Mouse (Mus musculus) frontal cortex, postnatal 36 days (tissue): ENCODE data around the gene Ankrd9.

Experiments used
- DNase-seq, 2 experiments: peaks; one replicate each; pipeline ENCODE4 v3.0.0; 2022; ENCODE audit warnings: low spot score in 2 of 2

Gene Ankrd9

DNA sequence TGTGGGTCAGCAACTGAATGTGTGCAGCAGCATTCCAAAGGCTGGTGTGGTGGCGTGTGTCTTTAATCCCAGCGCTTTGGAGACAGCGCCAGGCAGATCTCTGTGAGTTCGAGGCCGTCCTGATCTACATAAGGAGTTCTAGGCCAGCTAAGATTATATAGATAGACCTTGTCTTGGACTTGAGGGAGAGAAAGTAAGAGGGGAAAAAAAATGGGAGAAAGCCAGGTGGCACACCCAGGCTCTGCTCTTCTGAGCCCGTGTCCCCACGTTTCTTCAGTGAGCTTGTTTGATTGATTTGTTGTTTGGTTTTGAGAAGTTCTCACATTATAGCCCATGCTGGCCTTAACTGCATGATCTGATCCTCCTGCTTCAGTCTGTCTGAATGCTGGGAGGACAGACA lies 11.7 kb upstream of the Ankrd9 start:
- no peak for DNase-seq

DNA sequence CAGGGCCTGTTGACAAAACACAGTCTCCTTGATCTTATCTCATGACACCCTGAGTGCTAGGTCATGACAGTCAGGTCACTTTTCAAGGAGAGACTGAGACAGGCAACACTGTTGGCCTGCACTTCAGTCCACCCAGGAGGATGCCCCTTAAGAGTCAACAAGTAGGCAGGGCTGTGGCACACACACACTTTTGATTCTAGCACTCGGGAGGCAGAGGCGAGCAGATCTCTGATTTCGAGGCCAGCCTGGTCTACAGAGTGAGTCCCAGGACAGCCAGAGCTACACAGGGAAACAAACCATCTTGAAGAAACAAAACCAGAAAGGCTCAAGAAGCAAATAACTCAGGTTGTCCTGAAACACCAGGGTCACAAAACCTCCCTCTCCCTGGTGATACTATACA lies 10.6 kb upstream of the Ankrd9 start:
- no peak for DNase-seq

DNA sequence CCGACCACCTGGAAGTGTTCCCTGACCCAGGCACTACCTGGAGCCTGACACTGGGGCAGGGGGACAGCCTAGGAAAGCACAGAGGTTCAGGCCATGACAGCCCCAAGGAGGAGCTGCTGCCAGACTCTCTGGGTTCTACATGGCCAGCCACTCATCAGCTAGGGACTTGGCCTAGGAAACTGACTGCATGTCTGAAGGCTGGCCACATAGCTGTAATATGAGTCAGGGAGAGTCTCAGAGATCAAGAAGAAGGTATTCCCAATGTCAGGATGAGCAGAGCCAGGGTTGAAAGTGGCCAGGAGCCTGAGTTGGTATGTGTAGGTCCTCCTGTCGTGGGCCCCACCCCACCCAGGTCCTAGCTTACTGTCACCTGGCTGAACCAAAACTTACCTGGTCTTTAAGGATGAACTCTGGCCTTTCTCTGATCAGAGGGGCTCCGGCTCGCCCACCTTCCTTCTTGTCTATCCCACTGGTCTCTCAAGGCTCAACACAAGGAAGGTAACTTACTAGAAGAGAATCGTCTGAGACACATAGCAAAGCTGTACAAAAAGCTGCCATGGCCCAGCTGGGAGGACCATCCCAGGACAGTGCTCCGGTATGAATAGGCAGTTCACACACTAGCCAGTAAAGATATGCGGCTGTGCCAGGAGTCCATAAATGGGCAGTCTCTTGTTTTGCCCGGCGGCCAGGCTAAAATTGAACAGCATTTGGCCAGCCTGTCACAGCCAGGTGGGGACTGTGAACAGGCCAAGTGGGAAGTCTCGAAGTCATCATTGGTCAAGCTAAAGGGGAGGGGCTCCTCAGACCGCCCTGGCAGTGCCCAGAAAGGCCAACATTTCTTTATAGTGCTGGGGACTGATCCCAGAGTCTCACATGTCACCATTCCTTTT lies 7.9 kb upstream of the Ankrd9 start:
- DNase-seq: no peak

DNA sequence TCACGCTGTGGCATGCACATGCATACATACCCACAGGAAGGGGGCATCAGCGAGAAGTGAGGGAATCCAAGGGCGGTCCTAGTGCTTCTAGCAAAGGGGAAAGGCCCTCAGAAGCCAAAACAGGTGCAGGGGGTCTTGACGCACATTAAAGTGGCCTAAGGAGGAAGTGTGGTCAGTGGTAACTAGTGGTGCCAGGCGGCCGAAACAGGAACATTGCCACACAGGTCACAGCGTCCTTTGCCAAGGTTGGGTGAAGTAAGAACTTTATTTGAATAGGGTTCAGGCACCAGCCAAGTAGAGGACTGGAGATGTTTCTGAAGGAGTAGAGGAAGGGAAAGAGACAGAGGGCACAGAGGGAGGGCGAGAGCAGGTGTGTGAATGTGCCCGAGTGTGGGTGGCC lies 6.3 kb upstream of the Ankrd9 start:
- no peak for DNase-seq

DNA sequence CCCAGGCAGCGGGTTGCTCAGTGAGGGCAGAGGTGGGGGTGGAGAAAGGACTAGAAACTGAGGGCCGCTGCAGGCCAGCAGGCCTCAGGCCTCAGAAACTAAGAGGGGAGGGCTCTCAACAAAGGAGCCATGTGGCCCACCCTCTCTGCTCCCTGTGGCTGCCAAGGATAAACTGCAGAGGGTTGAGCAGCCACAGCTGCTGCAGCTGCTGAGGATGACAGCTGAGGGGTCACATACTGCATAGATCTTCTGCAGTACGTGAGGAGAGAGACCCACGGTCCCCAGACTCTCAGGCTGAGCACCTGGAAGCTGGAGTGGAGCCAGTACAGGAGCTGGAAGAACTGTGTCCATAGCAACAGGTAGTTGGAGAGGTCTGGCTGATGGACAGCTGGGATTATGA lies 5.8 kb upstream of the Ankrd9 start:
- no peak for DNase-seq

DNA sequence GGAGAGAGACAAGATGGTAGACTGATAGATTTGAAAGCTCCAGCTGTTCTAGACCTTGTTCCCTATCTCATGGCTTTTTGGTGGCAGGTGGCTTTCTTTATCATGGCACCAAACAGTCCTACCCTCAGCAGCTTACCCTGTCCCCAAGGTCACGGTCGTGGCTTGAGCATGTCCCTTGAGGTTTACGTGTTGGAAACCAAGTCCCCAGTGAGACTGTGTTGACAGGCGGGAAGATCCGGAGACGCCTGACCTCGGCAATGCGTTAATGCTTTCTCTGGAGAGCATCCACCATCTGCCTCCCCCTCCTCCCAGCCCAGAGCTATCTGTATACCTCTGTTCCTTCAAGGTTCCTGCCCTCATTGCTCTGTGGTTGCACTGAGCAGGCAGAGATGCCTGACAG lies 4.9 kb upstream of the Ankrd9 start:
- no peak for DNase-seq

DNA sequence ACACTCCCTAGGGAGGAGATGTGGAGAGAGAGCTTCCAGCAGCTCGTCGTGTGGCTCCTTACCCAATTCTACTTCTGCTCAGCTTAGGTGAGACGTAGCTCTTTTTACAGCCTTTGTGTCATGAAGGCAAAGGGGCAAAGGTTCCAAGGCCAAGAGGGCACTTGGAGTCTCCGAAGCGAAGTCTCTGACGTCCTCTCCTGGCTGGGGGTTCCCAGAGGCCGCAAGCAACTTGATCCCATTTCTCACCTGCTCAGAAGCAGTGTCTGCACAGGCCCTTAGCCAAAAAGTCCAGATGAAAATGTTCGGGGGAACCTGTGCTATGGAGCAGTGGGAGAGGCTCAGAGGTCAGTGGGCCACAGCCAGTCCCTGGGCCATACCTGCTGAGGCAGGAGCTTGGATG lies 4.2 kb upstream of the Ankrd9 start:
- no peak for DNase-seq

DNA sequence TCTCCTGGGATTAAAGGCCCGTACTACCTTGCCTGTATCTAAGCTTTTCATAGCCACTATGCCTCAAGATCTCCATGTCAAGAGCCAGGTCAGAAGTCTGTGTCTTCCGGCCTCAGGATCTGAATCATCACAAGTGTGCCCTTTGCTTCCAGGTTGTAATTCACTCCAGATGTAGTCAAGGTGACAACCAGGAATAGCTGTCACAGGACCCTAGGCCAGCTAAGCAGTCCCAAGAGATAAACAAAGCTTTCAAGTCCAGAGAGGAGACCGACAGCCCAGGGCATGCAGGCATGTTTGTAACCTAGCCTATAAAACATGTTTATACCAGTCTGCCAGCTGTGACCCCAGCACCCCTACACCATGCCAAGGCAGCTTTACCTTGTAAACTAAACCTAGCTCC lies 2.9 kb upstream of the Ankrd9 start:
- no peak for DNase-seq

DNA sequence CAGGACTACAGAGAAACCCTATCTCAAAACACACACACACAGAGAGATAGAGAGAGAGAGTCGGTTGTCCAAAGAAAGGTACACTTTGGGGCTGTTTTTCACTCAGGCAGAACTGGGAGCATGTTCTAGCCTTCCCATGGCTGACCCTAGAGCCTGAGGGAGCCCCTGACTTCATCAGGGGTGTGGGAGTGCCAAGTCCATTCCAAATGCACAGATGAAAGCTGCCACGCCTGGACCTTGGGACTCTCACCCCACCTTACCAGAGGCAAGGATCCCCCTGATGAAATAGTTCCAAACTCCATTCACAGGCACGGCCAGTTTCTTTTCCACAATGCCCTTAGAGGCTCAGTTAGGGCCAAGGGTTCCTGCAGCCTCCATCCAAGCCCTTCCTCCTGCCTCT lies 968 bp upstream of the Ankrd9 start:
- DNase-seq: no peak

DNA sequence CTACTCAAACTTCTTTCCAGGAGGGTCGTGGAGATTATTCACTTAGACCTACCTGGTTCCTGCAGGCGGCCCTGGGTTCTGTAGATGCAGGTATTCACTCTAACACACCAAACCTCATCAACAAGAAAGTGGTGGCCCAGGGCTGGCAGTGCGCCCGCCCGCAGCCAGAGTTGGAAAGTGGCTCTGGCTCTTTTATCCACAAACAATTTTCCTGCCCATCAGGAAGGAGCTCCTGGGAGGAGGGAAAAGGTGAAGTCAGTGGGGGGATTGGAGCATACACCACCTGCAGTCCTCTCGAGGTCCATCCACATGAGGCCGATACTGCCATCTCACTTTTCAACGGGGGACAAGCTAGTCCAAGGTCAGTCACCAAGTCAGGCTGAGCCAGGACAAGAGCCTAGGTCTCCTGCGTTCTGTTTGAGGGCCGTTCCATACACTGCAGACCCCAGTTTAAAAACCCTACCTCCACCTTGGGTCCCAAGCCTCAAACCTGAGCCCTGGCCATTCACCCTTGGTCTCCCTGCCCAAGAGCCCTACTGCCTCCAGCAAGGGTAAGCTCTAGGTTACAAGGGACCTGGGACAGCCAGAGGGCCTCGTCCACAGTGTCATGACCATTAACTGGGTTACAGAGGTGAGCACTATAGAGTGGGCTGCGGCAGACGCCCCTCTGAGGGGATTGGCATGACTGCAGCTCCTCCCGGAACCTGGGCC lies 789 bp downstream of the Ankrd9 start:
- no peak for DNase-seq

DNA sequence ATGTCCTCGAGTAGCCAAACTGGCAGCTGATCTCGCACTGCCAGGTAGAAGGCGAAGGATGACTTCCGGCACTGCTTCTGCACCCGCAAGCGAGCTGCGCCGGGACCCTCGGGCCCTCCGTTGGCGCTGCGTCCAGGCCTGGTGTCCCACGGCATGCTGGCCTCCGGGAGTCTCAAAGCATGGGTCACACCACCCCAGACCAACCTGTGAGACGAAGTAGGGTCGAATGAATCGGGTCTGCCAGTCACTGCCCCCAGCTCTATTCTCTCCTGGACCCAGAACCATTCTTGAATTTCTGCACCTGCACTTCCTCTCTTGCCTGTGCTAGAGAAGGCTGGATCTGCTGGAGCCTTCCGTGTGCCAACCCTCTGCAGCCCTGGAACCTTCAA lies 1.5 kb downstream of the Ankrd9 start:
- no peak for DNase-seq

DNA sequence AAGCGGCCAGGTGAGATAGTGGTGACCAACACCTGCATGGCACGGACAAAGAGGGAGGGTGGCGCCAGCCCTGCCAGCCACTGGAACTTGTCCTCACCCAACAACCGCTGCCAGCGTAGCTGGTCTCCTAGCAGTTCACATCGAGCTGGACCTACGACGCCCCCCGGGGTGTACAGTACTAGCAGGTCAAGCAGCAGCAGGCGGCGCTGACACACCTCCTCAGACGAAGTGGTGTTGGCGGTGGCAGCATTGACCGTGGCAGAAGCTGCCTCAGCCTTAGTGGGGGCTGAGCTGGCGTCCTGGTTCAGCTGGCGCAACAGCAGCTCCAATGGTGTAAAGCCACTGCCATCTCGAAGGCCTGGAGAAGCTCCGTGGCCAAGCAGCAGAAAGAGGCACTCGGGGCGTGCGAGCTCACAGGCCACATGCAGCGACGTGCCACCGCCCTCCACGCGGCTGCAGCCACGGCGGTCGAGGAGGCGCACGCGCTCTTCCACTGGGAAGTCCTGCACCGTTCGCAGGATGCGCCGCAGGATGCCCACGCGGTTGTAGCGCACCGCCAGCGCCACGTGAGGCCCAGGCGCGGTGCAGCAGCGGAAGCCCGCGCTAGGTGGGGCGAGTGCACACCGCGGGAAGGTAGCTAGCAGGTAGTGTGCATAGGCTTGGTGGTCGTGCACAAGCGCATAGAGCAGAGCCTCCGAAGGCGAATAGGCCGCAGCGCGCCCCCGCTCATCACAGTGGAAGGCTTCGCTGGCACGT lies 2.1 kb downstream of the Ankrd9 start:
- no peak for DNase-seq

DNA sequence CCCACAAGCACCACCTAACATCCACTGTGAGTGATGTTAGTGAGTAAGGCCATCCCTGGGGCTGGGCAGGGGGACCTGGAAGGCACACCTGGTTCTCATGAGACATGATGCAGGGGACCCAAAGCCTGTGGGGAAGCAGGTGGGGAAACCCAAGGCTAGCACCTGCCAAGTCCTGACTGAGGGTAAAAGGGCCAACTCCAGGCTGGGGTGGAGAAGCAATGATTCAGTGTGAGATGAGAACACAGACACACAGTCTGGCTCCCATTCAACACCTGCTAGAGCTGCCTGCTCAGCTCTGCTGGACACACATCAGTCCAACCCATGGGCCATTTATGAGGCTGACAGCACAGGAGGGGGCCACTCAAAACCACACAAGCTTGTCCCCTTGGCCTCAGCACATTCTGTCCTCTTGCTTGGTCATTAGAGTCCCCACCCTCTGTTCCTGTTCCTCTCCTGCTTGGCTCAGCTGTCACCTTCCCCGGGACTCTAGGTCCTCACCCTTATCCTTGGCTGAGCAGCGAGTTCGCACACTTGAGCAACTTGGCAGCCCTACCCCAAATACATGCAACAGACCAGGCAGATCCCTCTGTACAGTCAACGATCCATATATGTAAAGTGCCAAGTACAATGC lies 2.9 kb downstream of the Ankrd9 start:
- no peak for DNase-seq

DNA sequence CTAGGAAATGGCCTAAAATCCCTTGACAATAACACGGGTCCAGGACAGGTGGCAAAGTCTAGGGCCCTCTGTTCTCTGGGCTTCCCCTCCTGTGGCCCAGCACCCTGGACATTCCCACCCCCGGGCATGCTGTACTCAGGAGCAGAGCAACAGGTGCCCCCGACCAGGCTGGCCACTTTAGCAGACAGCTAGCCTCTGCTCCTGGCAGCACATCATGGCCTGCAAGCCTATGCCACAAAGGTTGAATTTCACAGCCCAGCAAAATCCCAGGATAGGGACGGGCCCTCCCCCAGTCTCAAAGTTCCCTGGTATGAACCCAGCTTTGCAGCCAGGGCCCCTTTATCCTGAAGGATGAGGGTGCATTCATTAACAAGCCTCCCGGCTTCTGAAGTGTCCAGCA lies 3.5 kb downstream of the Ankrd9 start:
- no peak for DNase-seq

DNA sequence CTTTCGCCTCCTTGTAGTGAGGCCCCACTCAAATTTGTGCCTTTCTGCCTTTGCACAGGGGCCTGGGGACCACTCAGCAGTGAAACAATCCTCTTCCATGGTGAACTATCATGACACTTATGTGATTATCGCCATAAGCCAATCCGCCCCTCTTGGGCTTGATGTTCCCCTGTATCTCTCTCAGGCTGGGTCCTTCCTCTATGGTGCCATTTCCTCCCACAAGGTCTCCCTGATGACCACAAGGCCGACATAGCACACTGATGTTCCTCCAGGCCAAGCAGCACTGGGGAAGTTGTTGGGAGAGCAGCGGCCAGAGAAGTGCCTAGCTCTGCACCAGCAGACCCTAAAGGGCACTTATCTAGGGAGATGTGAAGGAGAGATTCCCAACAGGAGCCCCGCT lies 4.1 kb downstream of the Ankrd9 start:
- no peak for DNase-seq

DNA sequence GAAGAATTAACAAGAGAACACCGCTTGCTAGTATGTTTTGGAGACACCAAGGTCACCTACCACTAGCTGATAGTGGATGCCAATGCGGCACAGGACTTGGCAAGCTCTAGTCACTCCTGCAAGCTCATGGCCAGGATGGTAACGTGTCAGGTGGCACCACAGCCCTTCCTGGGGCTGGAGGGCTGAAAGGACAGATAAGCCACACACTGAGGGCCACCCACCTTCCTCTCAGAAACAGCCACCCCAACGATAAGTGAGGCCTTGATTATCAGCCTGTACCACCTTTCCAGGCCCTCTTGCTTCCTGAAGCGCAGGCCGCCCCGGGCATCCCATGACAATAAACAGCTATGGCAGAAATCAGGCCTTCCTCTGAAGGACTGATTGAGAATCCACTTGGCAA lies 4.5 kb downstream of the Ankrd9 start:
- DNase-seq: no peak

DNA sequence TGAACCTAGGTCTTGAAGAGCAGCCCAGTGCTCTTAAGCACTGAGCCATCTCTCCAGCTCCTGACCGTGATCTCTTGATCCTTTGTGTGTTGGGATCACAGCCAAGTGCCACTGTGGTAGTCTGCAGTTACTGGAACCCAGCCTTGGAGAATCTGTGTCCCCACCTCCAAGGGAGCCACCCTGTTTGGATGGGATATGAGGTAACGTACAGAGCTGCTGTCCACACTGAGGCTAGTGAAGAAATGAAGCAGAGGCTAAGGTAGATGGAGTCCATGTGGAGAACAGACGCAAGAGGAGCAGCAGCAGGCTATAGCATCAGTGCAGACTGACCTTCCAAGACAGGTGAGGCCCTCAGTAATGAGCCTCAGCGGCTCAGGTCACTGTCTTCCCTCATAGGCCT lies 5.0 kb downstream of the Ankrd9 start:
- DNase-seq: no peak

DNA sequence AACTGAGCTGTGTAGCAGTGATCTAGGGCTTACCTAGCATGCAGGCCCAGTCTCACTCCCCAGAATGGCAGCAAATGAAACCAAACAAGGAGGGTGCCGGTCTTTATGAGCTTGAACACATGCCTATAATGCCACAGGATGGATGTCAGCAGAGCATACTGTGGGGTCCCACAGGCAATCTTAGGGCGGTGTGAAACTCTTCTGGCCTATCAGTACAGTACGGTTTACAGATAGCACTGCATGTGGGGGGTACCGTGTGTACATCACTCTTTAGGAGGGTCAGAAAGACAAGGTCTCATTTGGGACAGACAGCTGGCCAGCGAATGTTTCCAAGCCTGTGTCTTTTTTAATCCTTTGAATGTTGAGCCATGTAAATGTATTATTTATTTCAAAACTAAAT lies 6.9 kb downstream of the Ankrd9 start:
- no peak for DNase-seq

DNA sequence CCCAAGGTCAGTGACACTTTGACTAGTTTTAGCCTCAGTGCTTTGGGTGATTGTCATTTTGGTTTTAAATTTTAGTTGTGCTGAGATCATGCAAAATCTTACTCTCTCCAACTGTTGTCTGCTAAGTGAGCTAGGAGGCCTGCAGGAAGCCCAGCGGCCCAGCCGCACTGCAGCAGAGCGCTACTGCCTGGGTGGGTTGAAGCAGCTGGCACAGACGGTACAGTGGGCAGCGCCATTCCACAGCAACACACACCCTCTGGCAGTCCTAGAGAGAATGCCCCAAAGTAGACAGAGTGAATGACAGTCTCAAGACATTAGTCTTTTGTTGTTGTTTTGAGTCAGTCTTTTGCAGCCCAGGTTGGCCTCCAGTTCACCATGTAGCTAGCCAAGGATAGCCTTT lies 8.4 kb downstream of the Ankrd9 start:
- no peak for DNase-seq

DNA sequence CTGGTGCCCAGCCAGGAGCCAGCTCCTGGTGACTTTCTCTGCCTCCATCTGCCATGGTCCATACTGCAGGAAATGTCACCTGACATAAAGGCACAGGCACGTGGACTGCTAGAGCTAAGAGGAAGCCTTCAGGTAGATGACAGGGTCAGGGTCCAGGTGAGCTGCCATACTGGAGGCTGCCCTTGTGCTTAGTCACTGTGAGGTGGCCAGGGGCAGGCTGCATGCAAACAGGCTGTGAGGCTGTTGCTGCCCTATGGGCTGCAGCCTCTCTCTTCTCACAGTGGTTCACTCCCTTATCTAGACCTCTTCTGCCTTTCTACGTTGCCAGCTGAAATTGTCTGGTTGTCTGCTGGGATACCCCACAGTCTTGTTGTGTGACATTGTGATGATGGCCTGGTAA lies 11.7 kb downstream of the Ankrd9 start:
- DNase-seq: no peak

DNA sequence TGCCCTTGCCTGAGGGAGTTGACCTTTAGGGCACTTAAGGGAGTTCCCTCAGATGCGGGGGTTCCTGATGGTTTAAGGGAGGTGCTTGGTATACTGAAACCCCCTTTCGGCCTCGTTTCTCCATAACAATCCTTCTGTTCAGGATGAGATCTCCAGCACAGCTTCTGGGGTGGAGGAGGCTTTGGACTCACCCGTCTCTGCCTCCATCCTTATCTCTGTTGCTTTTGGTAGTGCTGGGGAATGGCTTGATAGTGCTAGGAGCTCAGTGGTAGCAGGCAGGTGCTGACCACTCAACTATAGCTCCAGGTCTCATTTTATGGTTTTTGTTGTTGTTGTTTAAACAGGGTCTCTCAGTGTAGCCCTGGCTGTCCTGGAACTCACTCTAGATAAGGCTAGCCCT lies 12.8 kb downstream of the Ankrd9 start:
- DNase-seq: no peak

DNA sequence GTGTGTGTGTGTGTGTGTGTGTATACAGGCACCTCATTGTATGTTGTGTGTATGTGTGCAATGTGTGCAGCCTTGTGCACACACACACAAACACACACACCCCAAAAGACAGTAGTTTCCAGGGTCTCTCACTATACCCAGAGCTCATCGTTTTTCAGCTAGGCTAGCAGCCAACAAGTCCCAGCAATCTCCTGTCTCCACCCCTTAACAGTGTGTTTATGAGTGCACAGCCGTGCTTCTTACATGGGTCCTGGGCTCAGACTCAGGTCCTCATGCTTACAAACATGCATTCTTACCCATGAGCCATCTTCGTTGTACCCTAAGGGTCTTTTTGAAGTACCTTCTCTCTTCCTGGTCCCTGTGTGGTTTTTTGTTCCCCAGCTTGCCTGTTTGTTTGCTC lies 13.3 kb downstream of the Ankrd9 start:
- DNase-seq: no peak
